Mouse (Mus musculus) limb, embryonic 12.5 days (tissue): ENCODE data around the gene Emsy. TPM values are rescaled to one million over a fixed set of nuclear protein-coding genes. Genes with fewer than 3 reads are reported as not detected.

Source experiments
- ATAC-seq: fragments of 200-750 bp; cut with Nextera tagmentation; 2 replicates; pipeline ENCODE4 v1.8.0; 2017; ENCODE audit warnings: low read depth, moderate TSS enrichment; ENCODE audit not compliant: insufficient number of reproducible peaks, insufficient read depth, low FRiP score, low TSS enrichment
- H3K27ac ChIP-seq: fragments of 300-500 bp; sonication (generic); 2 replicates; pipeline ENCODE4 v1.5.1; 2016; ENCODE audit warnings: mild to moderate bottlenecking, moderate library complexity
- H3K27me3 ChIP-seq: fragments of 300-500 bp; sonication (generic); 2 replicates; pipeline ENCODE4 v1.6.1; 2016; ENCODE audit warnings: mild to moderate bottlenecking, moderate library complexity
- H3K36me3 ChIP-seq: fragments of 300-500 bp; sonication (generic); 2 replicates; pipeline ENCODE4 v1.6.1; 2016; ENCODE audit warnings: mild to moderate bottlenecking, moderate library complexity
- H3K4me1 ChIP-seq: fragments of 300-500 bp; sonication (generic); replicated peaks from 2 replicates; pipeline ENCODE4 v1.6.1; 2016
- H3K4me2 ChIP-seq: fragments of 300-500 bp; sonication (generic); 2 replicates; pipeline ENCODE4 v1.6.1; 2016; ENCODE audit warnings: mild to moderate bottlenecking, moderate library complexity
- H3K4me3 ChIP-seq: fragments of 300-500 bp; sonication (generic); replicated peaks from 2 replicates; pipeline ENCODE4 v1.5.1; 2016; ENCODE audit warnings: mild to moderate bottlenecking
- H3K9ac ChIP-seq: fragments of 300-500 bp; sonication (generic); replicated peaks from 2 replicates; pipeline ENCODE4 v1.6.1; 2016; ENCODE audit warnings: mild to moderate bottlenecking, moderate library complexity
- H3K9me3 ChIP-seq: fragments of 300-500 bp; sonication (generic); 2 replicates; pipeline ENCODE4 v1.6.1; 2016; ENCODE audit warnings: mild to moderate bottlenecking, moderate library complexity
- WGBS: fragments of 180-500 bp; shearing (Covaris S2); methylation state at CpG from one replicate; pipeline ENCODE4 v1.1.7; 2016; 5-methylcytosine and 5-hydroxymethylcytosine counted together
- polyA plus RNA-seq: library from polyadenylated mRNA; unstranded; fragments of >200 nt; fragmentation: Nextera tagmentation; extraction: Ambion mirVana; gene quantifications from 2 replicates; pipeline ENCODE4 v1.2.1, GENCODE M21; 2016

Gene Emsy
- polyA plus RNA-seq, 1 experiment from 2014 or later = 28.4 TPM

- Histone ChIP-seq H3K4me2 (no peak overlapping the region), H3K36me3 (no peaks in the 10 kb centered on the region), H3K4me1 (peaks cover 10% of the 10 kb centered on the region; the same call in 1 of the 2 replicates), H3K9me3 (no peaks in the 10 kb centered on the region), H3K4me3 (no peak overlapping the region), H3K9ac (no peak overlapping the region), H3K27ac (no peak overlapping the region), H3K27me3 (no peaks in the 10 kb centered on the region)
- ATAC-seq = no peak
- 94% methylated on average over 1 of the region's 1 CpGs for WGBS
Observed at GRCm38 (mm10) chr7:98577461-98577860, 79.1 kb downstream of the Emsy start.

GRCm38 (mm10) chr7:98575651-98576239, 80.8 kb downstream of the Emsy start:
- H3K36me3 ChIP-seq = no peaks in the 10 kb centered on the region
- WGBS = 97% methylated on average over 3 of the region's 3 CpGs
- no peaks in the 10 kb centered on the region for H3K27me3 ChIP-seq
- H3K27ac ChIP-seq = no peak overlapping the region
- no peak for ATAC-seq
- no peak overlapping the region for H3K4me3 ChIP-seq
- H3K9me3 ChIP-seq = no peaks in the 10 kb centered on the region
- H3K4me1 ChIP-seq = peaks cover 12% of the 10 kb centered on the region; the same call in 1 of the 2 replicates
- H3K4me2 ChIP-seq = no peak overlapping the region
- H3K9ac ChIP-seq = no peak overlapping the region

GRCm38 (mm10) chr7:98574771-98575191, 81.8 kb downstream of the Emsy start:
- H3K36me3 ChIP-seq = no peaks in the 10 kb centered on the region
- no peak overlapping the region for H3K9ac ChIP-seq
- no peaks in the 10 kb centered on the region for H3K9me3 ChIP-seq
- no peaks in the 10 kb centered on the region for H3K27me3 ChIP-seq
- H3K4me3 ChIP-seq = no peak overlapping the region
- H3K4me1 ChIP-seq = peaks cover 12% of the 10 kb centered on the region; the same call in 1 of the 2 replicates
- WGBS = 60% methylated on average over 2 of the region's 2 CpGs
- ATAC-seq = no peak
- no peak overlapping the region for H3K4me2 ChIP-seq
- H3K27ac ChIP-seq = no peak overlapping the region

- Histone ChIP-seq H3K36me3 (no peaks in the 10 kb centered on the region), H3K4me3 (no peak overlapping the region), H3K27me3 (no peaks in the 10 kb centered on the region), H3K9ac (no peak overlapping the region), H3K9me3 (no peaks in the 10 kb centered on the region), H3K4me2 (no peak overlapping the region), H3K4me1 (peaks cover 12% of the 10 kb centered on the region; the same call in 1 of the 2 replicates), H3K27ac (no peak overlapping the region)
- no peak for ATAC-seq
- WGBS = 86% methylated on average over 7 of the region's 7 CpGs
Observed at GRCm38 (mm10) chr7:98574271-98574670, 82.3 kb downstream of the Emsy start.

GRCm38 (mm10) chr7:98573231-98573781, 83.3 kb downstream of the Emsy start:
- H3K27ac ChIP-seq = no peak overlapping the region
- H3K4me3 ChIP-seq = no peak overlapping the region
- H3K4me2 ChIP-seq = no peak overlapping the region
- 71% methylated on average over 10 of the region's 10 CpGs for WGBS
- no peaks in the 10 kb centered on the region for H3K27me3 ChIP-seq
- no peaks in the 10 kb centered on the region for H3K36me3 ChIP-seq
- no peaks in the 10 kb centered on the region for H3K9me3 ChIP-seq
- H3K4me1 ChIP-seq = peaks cover 12% of the 10 kb centered on the region; the same call in 1 of the 2 replicates
- peak; percentile 20; the same call in 1 of the 2 replicates for ATAC-seq
- no peak overlapping the region for H3K9ac ChIP-seq

- Histone ChIP-seq H3K4me2 (no peak overlapping the region), H3K9me3 (no peaks in the 10 kb centered on the region), H3K27ac (no peak overlapping the region), H3K27me3 (no peaks in the 10 kb centered on the region), H3K9ac (no peak overlapping the region), H3K4me1 (peaks cover 12% of the 10 kb centered on the region; the same call in 1 of the 2 replicates), H3K36me3 (no peaks in the 10 kb centered on the region), H3K4me3 (no peak overlapping the region)
- whole genome bisulfite sequencing = 51% methylated on average over 10 of the region's 10 CpGs
- ATAC-seq = no peak
Observed at GRCm38 (mm10) chr7:98572223-98572868, 84.2 kb downstream of the Emsy start.

- Histone ChIP-seq H3K4me2 (no peak overlapping the region), H3K4me1 (peaks cover 19% of the 10 kb centered on the region; the same call in 1 of the 2 replicates), H3K9me3 (no peaks in the 10 kb centered on the region), H3K27me3 (no peaks in the 10 kb centered on the region), H3K4me3 (no peak overlapping the region), H3K9ac (no peak overlapping the region), H3K36me3 (no peaks in the 10 kb centered on the region), H3K27ac (no peak overlapping the region)
- 63% methylated on average over 8 of the region's 8 CpGs for WGBS
- no peak for ATAC-seq
Observed at GRCm38 (mm10) chr7:98570824-98571505, 85.6 kb downstream of the Emsy start.

GRCm38 (mm10) chr7:98567056-98567455, 89.5 kb downstream of the Emsy start:
- ATAC-seq = no peak
- Histone ChIP-seq H3K9ac (no peak overlapping the region), H3K4me1 (peaks cover 15% of the 10 kb centered on the region), H3K4me3 (no peak overlapping the region), H3K36me3 (no peaks in the 10 kb centered on the region), H3K4me2 (no peak overlapping the region), H3K9me3 (no peaks in the 10 kb centered on the region), H3K27ac (no peak overlapping the region), H3K27me3 (no peaks in the 10 kb centered on the region)
- WGBS = 40% methylated on average over 5 of the region's 5 CpGs

- H3K9ac ChIP-seq = no peak overlapping the region
- no peaks in the 10 kb centered on the region for H3K27me3 ChIP-seq
- 65% methylated on average over 9 of the region's 9 CpGs for WGBS
- H3K4me2 ChIP-seq = no peak overlapping the region
- no peak overlapping the region for H3K4me3 ChIP-seq
- no peaks in the 10 kb centered on the region for H3K36me3 ChIP-seq
- H3K27ac ChIP-seq = no peak overlapping the region
- ATAC-seq = peak; percentile 17; the same call in 1 of the 2 replicates
- H3K4me1 ChIP-seq = peaks cover 20% of the 10 kb centered on the region
- no peaks in the 10 kb centered on the region for H3K9me3 ChIP-seq
Observed at GRCm38 (mm10) chr7:98564607-98565364, 91.8 kb downstream of the Emsy start.

GRCm38 (mm10) chr7:98563991-98564390, 92.6 kb downstream of the Emsy start:
- 87% methylated on average over 6 of the region's 6 CpGs for WGBS
- Histone ChIP-seq H3K27me3 (no peaks in the 10 kb centered on the region), H3K9ac (no peak overlapping the region), H3K4me3 (no peak overlapping the region), H3K4me1 (peaks cover 20% of the 10 kb centered on the region), H3K36me3 (no peaks in the 10 kb centered on the region), H3K9me3 (no peaks in the 10 kb centered on the region), H3K4me2 (no peak overlapping the region), H3K27ac (no peak overlapping the region)
- ATAC-seq = no peak

- Histone ChIP-seq H3K4me3 (no peak overlapping the region), H3K27ac (no peak overlapping the region), H3K36me3 (no peaks in the 10 kb centered on the region), H3K9me3 (no peaks in the 10 kb centered on the region), H3K27me3 (no peaks in the 10 kb centered on the region), H3K4me1 (peaks cover 20% of the 10 kb centered on the region), H3K9ac (no peak overlapping the region), H3K4me2 (no peak overlapping the region)
- WGBS = 75% methylated on average over 5 of the region's 5 CpGs
- ATAC-seq = no peak
Observed at GRCm38 (mm10) chr7:98562966-98563365, 93.6 kb downstream of the Emsy start.
